Mouse (Mus musculus) E14TG2a.4 (cell line): ENCODE data around the gene Cntrob.

Source experiments
- H3K27me3 ChIP-seq: 2 replicates; pipeline ENCODE4 v1.6.1; 2014; ENCODE audit warnings: low read length, control low read depth; ENCODE audit not compliant: insufficient read depth
- H3K36me3 ChIP-seq: 2 replicates; pipeline ENCODE4 v1.6.1; 2014; ENCODE audit warnings: low read length, control low read depth; ENCODE audit not compliant: insufficient read depth
- H3K4me1 ChIP-seq: replicated peaks from 2 replicates; pipeline ENCODE4 v1.6.1; 2014; ENCODE audit warnings: low read depth, low read length, control low read depth
- H3K4me3 ChIP-seq: replicated peaks from 2 replicates; pipeline ENCODE4 v1.5.1; 2014; ENCODE audit warnings: mild to moderate bottlenecking, low read length
- H3K9me3 ChIP-seq: 2 replicates; pipeline ENCODE4 v1.6.1; 2014; ENCODE audit warnings: low read length, control low read depth
- CTCF ChIP-seq: conservative IDR thresholded peaks from 2 replicates; pipeline ENCODE4 v1.5.1; 2014; ENCODE audit warnings: low read length
- NANOG ChIP-seq: IDR thresholded peaks from 2 replicates; pipeline ENCODE4 v1.6.1; 2014; ENCODE audit warnings: borderline replicate concordance, low read length, mixed read lengths
- POU5F1 ChIP-seq: IDR thresholded peaks from 2 replicates; pipeline ENCODE4 v1.6.1; 2014; ENCODE audit warnings: low read length, borderline replicate concordance

Cntrob gene

GRCm38 (mm10) chr11:69332713-69333253 is 9.2 kb upstream of the Cntrob start:
- Histone ChIP-seq H3K4me3 (no peak overlapping the region; the same call in 1 of the 2 replicates), H3K36me3 (no peaks in the 10 kb centered on the region), H3K27me3 (peaks cover 81% of the 10 kb centered on the region), H3K9me3 (peaks cover 4% of the 10 kb centered on the region), H3K4me1 (peaks cover 31% of the 10 kb centered on the region)
- TF ChIP-seq POU5F1, result no peak
- no peak for TF ChIP-seq CTCF
- TF ChIP-seq NANOG, result no peak

GRCm38 (mm10) chr11:69331929-69332405 is 8.4 kb upstream of the Cntrob start:
- H3K9me3 ChIP-seq, result no peaks in the 10 kb centered on the region
- H3K4me1 ChIP-seq, result peaks cover 39% of the 10 kb centered on the region
- H3K4me3 ChIP-seq, result peak overlapping the region; percentile 65
- no peak for TF ChIP-seq NANOG
- H3K36me3 ChIP-seq, result no peaks in the 10 kb centered on the region
- H3K27me3 ChIP-seq, result peaks cover 83% of the 10 kb centered on the region

GRCm38 (mm10) chr11:69331152-69331551 is 7.6 kb upstream of the Cntrob start:
- Histone ChIP-seq H3K36me3 (no peaks in the 10 kb centered on the region), H3K4me1 (peaks cover 46% of the 10 kb centered on the region), H3K9me3 (no peaks in the 10 kb centered on the region), H3K4me3 (peak overlapping the region; percentile 65; the same call in 1 of the 2 replicates), H3K27me3 (peaks cover 87% of the 10 kb centered on the region)
- TF ChIP-seq POU5F1 (no peak), NANOG (0 out of 2 replicates have a peak, but pooled peaks have one; percentile 22), CTCF (no peak)

- Histone ChIP-seq H3K4me3 (no peak overlapping the region), H3K9me3 (no peaks in the 10 kb centered on the region), H3K4me1 (peaks cover 65% of the 10 kb centered on the region), H3K36me3 (no peaks in the 10 kb centered on the region), H3K27me3 (peaks cover 74% of the 10 kb centered on the region)
- TF ChIP-seq CTCF (no peak), POU5F1 (no peak), NANOG (no peak)
Measured at GRCm38 (mm10) chr11:69328517-69328916, 4.9 kb upstream of the Cntrob start.

GRCm38 (mm10) chr11:69327648-69328047 is 4.1 kb upstream of the Cntrob start:
- Histone ChIP-seq H3K27me3 (peaks cover 65% of the 10 kb centered on the region), H3K9me3 (no peaks in the 10 kb centered on the region), H3K36me3 (no peaks in the 10 kb centered on the region), H3K4me1 (peaks cover 65% of the 10 kb centered on the region), H3K4me3 (no peak overlapping the region)
- no peak for TF ChIP-seq POU5F1
- TF ChIP-seq NANOG, result no peak
- TF ChIP-seq CTCF, result no peak

- no peak for TF ChIP-seq POU5F1
- no peak for TF ChIP-seq NANOG
- no peak for TF ChIP-seq CTCF
- H3K9me3 ChIP-seq, result no peaks in the 10 kb centered on the region
- H3K27me3 ChIP-seq, result peaks cover 60% of the 10 kb centered on the region
- H3K36me3 ChIP-seq, result peaks cover under 1% of the 10 kb centered on the region
- H3K4me3 ChIP-seq, result peak overlapping the region; percentile 85
- H3K4me1 ChIP-seq, result peaks cover 65% of the 10 kb centered on the region
Measured at GRCm38 (mm10) chr11:69327157-69327442, 3.5 kb upstream of the Cntrob start.

- Histone ChIP-seq H3K4me1 (peaks cover 64% of the 10 kb centered on the region), H3K27me3 (peaks cover 54% of the 10 kb centered on the region), H3K36me3 (peaks cover 6% of the 10 kb centered on the region), H3K4me3 (peak overlapping the region; percentile 85), H3K9me3 (no peaks in the 10 kb centered on the region)
- TF ChIP-seq NANOG, result no peak
- TF ChIP-seq POU5F1, result no peak
- TF ChIP-seq CTCF, result no peak
Measured at GRCm38 (mm10) chr11:69326408-69327156, 3.0 kb upstream of the Cntrob start.

DNA sequence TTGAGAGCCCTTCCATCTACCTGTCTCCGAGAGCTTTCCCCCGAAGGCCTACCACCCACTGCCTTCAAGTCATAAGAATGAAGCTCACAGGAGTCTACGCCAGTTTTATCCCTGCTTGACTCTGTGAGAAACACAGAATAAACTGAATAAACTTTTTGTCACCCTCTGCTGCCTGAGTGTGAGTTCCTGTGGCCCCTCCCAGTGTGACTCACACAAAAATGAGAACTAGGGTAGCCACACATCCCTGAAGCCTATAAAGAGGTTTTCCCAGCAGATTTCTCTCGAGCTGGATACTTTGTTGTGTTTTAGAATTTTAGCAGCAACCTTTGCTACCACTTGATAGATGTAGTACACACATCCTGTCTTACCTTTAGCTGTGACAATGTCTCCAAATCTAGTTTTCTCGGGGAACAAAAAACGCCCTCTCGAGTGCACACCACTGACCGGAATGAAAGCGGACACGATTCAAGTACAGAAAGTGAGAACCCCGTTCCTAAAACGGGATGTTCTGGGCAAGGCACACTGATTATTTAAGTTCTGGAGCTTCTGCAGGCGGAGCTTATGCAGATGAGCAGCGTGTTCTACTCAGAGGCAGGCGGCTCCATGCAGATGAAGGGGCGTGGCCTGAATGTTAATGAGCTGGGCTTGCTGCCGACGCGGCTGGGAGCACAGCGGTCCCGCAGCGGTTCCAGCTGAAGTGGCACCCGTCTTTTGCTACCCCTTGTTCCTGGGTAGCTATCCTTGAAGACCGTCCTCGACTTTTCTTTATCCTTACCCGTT is 2.2 kb upstream of the Cntrob start, which contains the start of gene Kcnab3:
TSS of gene Kcnab3 (plus strand) at position 631 of the 780 bp plus-strand sequence.
- peak within 1 kb of the TSS; percentile 85 for H3K4me3 ChIP-seq
- peaks cover 56% of the 10 kb centered on the region for H3K4me1 ChIP-seq
- H3K9me3 ChIP-seq, result no peaks in the 10 kb centered on the region
- H3K36me3 ChIP-seq, result peaks cover 13% of the 10 kb centered on the region
- TF ChIP-seq POU5F1, result no peak
- TF ChIP-seq CTCF, result no peak
- H3K27me3 ChIP-seq, result peaks cover 47% of the 10 kb centered on the region
